Mouse (Mus musculus) naive thymus-derived CD4-positive, alpha-beta T cell, adult 2 months (primary cell): ENCODE measurements at regions not wholly inside any gene's neighbourhood (a gene's known extent, or its start where the extent isn't known, plus 50 kb on each side); places are given as distances from the start of the nearest gene placed in this dataset.

Source experiments
- DNase-seq: peaks from one replicate; pipeline ENCODE4 v3.0.0-alpha.2; 2011; ENCODE audit warnings: low read depth

GRCm38 (mm10) chr2:51238131-51238931 is 89.4 kb upstream of the Rnd3 start:
- no peak for DNase-seq

- no peak for DNase-seq
These were observed 88.5 kb upstream of the Rnd3 start for GRCm38 (mm10) chr2:51237451-51237850.

GRCm38 (mm10) chr2:51236852-51237251 is 87.9 kb upstream of the Rnd3 start:
- DNase-seq, result no peak

- DNase-seq, result no peak
These were observed 85.5 kb upstream of the Rnd3 start for GRCm38 (mm10) chr2:51234427-51234826.

GRCm38 (mm10) chr2:51222851-51223250 is 73.9 kb upstream of the Rnd3 start:
- no peak for DNase-seq

- DNase-seq, result no peak
These were observed 70.8 kb upstream of the Rnd3 start for GRCm38 (mm10) chr2:51219714-51220113.

- DNase-seq, result no peak
These were observed 58.5 kb upstream of the Rnd3 start for GRCm38 (mm10) chr2:51207150-51208022.

GRCm38 (mm10) chr2:51206332-51206731 is 57.4 kb upstream of the Rnd3 start:
- no peak for DNase-seq
